Mouse (Mus musculus) urinary bladder, postnatal 36 days (tissue): ENCODE results near the gene Ankfy1.
"Not testable (repeated sequence)": the region's sequence is repeated elsewhere in the genome, so short reads cannot be mapped to it uniquely, and the experiment has no call there.

Experiments
- DNase-seq, 2 experiments: peaks; one replicate each; pipeline ENCODE4 v3.0.0; 2022; ENCODE audit warnings: low spot score in 2 of 2, mixed read lengths in 1 of 2

The Ankfy1 gene

GRCm38 (mm10) chr11:72718161-72718560, 28.4 kb downstream of the Ankfy1 start:
- no peak for DNase-seq

DNA sequence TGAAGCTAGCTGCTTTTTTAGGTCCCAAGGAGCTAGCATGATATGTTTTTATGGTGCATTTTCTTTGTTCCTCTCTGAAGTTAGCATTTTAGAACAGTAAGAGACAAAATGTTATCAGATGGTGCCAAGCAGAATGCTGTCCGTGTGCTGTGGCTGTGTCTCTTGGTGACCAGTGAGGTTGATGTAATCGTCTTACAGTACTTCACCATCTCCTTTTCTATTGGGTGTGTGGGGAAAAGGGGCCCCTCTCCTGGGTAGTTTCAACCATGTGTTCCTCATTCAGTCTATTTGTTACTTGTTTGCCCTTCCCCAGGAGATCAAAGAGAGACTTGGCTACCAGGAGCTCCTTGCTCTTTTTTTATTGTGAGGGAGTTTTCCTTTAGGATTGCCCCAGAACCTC, 33.4 kb downstream of the Ankfy1 start:
- DNase-seq: no peak

- no peak for DNase-seq
These were observed 34.1 kb downstream of the Ankfy1 start for GRCm38 (mm10) chr11:72723871-72724270.

DNA sequence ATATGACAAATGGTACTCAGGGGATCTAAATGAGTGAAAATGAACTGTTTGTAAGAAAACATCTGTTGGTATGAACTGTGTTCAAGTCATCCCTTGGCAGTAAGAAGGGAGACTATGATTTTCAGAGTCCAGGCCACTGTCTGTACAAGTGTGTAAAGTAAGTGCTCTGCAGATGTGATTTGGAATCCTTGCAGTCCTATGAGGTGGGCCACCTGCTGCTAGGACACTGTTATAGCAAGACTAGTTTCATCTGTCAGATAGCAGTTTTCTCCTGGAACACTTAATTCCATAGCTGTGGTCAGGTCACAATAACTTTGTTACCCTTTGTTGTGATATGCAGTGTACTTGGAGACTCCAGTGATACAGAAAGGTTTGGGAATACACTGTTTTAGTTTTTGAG, 36.2 kb downstream of the Ankfy1 start:
- no peak for DNase-seq

GRCm38 (mm10) chr11:72733736-72734135, 43.9 kb downstream of the Ankfy1 start:
- DNase-seq: no peak

DNA sequence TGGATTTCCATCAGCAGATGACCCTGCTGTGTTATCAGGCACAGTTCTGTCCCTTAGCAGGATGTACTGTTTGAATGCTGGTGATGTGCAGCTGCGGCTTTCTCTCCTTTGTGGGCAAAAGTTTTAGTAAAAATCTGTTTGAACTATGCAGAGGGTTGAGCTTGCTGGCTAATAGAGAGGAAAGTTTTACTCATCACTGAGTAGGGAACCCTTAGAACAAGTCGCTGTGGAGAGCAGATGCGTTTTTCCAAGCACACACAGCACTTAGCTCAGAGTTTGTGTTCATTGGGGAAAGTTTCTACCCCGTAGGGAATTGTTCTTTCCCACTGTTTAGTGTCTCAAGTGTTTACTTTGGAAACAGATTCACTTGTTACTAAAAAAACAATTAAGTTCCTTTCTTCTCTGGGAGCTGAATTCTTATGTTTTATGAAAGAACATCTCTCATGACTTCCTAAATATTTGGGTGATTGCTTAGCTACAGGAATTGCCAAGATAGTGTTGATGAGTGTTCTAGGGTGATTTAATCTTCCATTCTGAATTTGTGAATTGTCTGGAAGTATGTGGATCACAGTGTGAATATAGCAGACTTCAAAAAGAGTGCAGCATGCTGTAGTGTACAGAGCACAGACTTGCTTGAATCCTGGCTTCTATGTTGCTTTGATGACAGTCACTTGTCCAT, 45.2 kb downstream of the Ankfy1 start:
- no peak for DNase-seq

DNA sequence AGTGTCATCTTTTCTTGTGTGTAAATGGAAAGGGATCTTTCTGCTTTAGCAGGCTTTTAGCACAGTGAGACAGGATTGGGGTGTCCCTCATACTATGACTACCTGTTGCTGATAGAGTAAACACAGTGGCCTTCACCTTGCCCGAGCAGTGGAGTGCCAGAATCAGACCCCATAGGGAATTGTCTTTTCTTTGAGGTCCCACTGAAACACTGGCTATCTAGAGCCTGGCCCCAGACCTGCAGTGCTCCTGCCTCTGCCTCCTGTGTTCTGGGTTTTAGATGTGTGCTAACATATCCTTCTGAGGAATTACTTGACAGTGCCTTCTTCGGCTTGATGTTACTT, 45.7 kb downstream of the Ankfy1 start:
- no peak for DNase-seq

GRCm38 (mm10) chr11:72736320-72736719, 46.5 kb downstream of the Ankfy1 start:
- DNase-seq: no peak

DNA sequence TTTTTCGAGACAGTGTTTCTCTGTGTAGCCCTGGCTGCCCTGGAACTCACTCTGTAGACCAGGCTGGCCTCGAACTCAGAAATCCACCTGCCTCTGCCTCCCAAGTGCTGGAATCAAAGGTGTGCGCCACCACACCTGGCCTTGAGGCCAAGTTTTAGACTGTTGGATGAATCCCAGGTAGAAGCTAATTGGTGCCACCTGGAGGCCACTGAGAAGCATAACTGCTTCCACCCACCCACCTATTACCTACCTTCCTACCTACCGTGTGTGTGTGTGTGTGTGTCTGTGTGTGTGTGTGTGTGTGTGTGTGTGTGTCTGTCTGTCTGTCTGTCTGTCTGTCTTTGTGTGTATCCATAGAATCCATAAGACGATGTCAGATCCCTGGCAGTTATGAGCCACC, 47.7 kb downstream of the Ankfy1 start:
- DNase-seq: not testable (repeated sequence)

- DNase-seq: no peak
These were observed 49.2 kb downstream of the Ankfy1 start for GRCm38 (mm10) chr11:72739048-72739447.

DNA sequence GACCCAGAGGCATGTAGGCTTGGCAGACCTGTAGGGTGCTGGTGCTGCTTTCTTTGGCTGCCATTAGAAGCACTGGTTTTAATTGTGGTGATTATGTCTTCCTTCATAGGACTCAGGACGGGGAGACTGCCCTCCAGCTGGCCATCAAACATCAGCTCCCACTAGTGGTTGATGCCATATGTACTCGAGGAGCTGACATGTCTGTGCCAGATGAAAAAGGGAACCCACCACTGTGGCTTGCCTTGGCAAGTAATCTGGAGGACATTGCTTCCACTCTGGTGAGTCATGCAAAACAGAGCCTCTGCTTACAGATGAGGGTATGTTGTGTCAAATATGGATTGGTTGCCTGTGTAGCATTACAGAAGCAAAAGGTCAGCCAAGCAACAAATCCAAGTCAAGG, 62.1 kb downstream of the Ankfy1 start:
- no peak for DNase-seq

GRCm38 (mm10) chr11:72758316-72758715, 68.5 kb downstream of the Ankfy1 start:
- no peak for DNase-seq

DNA sequence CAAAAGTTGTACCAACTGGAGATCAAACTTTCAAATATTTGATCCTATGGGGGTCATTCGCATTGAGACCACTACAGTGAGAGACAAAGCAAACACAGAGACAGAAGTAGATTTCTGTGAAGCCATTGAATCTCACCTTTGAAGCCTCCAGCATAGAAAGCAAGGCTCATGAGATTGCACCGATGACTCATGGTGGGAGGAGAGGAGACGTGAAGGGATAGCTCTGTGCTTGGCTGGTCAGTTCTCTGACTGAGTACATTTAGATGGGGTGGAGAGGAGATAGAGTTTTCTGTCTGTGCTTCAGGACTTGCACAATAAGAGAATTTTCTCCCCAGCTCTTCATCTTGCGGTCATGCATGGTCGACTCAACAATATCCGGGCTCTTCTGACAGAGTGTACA, 69.8 kb downstream of the Ankfy1 start:
- DNase-seq: no peak

DNA sequence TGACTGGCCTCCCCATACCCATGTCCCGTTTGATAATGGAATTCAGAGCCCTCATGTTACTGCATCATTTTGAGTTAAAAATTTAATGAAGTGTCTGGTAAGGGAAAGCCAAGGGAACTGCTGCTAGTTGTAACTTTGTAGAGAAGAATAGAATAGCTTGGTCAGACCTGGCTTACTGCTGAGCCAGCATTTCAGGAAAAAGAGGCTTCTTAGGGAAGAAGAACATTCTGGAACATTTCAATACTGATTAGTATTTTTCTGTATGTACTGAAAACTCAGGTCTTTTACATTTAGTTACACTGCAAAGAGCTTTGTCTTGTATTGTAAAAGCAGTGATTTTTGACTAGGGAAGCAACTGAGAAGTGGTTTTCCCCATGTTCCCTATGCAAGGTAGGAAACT, 71.0 kb downstream of the Ankfy1 start:
- DNase-seq: no peak

DNA sequence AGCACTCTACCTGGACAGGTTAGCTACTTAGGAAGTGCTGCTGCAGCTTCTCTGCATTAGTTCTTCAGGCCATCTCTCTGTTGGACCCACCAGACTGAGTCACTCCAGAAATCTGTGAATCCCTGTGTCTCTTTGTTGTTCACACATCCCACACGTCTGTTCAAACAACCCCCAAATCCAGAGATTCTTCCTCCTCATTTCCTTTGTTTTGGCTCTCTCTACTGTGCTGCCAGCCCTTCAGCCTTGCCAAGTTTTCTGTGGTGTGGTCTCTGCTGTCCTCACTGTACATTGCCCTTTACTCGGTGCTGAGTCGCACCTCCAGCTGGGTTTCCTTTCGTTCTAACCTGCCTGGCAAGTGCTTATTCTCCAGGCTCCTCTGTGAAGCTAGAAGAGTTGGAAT, 74.5 kb downstream of the Ankfy1 start:
- no peak for DNase-seq

DNA sequence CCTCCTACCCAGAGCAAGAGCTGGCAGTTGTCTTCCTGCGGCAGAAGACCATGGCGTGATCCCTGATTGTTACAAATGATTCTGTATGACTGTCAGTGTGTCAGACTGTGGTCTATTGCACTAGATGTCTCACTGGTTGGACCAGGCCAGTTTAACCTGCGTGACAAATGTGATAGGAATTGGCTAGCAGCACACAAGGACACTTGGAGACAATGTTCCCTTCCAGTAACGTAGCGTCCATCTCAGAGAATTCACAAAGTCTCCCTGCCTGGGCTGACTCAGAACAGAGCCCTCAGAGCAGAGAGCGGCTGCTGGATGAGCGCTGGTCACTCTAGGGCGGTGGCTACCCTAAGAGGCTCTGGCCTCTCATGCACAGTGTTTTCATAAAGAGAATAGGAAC, 77.9 kb downstream of the Ankfy1 start:
- no peak for DNase-seq

GRCm38 (mm10) chr11:72769061-72769460, 79.3 kb downstream of the Ankfy1 start:
- DNase-seq: no peak

GRCm38 (mm10) chr11:72770324-72770723, 80.5 kb downstream of the Ankfy1 start:
- no peak for DNase-seq

DNA sequence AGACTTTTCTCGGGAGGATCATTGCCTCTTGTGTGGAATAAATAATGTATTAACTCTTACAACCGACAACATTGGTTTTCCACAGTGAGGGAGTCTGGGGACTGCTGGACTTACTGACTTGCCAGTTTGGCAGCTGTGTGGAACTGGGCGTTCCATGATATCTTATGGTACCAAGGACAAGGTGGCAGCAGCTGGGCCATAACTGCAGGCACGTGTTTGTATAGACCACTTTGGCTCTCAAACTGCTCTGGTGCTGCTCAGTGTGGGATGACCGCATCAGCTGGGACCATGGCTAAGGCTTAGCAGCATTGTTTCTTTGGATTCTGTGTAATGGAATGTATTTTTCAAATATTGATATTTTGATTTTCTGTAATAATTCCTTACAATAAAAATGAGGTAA, 81.0 kb downstream of the Ankfy1 start:
- DNase-seq: no peak

DNA sequence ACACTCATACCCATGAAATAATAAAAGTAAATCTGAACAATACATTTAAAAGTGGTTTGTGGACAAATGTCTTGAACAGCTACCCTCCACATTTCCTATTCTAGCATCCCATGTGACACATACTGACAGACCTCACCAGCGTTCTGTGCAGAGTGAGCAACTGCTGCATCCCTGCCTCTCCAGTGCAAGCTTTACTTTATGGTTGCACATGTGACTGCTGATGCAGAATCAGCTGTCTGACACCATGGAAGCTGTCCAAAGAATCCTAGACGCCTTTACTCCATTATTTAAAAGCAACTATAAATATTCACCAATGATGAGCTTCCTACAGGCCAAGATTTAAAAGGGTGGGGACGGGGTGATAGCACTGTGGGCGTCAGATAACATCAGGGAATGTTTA, 81.7 kb downstream of the Ankfy1 start:
- DNase-seq: no peak

DNA sequence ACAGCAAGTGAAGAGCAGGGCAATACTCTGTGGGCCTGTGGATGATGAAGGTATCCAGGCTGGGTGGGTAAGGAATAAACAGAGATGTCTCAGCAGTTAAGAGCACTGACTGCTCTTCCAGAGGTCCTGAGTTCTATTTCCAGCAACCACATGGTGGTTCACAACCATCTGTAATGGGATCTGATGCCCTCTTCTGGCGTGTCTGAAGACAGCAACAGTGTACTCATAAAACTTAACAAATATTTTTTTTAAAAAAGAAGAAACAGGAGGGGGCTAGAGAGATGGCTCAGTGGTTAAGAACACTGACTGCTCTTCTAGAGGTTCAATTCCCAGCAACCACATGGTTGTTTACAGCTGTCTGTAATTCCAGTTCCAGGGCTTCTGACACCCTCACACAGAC, 82.8 kb downstream of the Ankfy1 start:
- DNase-seq: not testable (repeated sequence)

GRCm38 (mm10) chr11:72778957-72779356, 89.2 kb downstream of the Ankfy1 start:
- no peak for DNase-seq

DNA sequence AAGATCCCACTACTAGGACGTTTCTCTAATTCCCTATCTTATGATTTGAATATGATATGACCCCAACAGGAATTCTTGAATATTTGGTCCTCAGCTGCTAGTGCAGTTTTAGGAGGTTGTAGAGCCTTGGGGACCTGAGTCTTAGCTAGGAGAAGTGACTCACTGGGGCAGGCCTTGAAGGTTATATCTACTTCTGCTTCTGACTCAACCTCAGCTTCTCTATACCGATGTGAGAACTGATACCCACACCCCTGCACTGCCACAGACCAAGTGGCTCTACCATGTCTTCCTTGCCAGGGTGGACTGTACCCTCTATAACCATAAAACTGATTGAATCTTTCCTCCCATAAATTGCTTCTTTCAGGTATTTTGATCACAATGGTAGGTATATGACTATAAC, 92.3 kb downstream of the Ankfy1 start:
- DNase-seq: no peak

DNA sequence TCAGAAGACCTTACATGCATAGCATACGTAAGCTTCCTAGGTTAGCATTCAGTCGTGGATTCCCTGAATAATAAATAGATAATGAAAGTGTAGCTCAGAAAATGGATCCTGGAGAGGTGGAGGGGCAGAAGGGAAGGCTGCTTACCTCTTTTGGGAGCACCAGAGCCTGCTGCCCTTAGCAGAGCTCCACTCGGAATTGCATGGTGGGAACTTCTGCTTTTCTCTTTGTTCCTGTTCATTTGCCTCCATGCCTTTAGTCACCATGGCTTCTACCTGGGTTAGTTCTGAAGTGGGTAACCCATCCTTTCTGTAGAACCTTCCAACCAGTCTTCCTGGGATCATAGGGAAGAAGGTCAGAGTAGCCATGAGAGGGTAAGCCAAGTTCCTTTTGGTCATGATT, 92.7 kb downstream of the Ankfy1 start:
- DNase-seq: no peak
